Mouse (Mus musculus) limb, embryonic 14.5 days (tissue): Measurements from ENCODE around the gene Camsap1. TPM values are rescaled to one million over a fixed set of nuclear protein-coding genes. Genes with fewer than 3 reads are reported as not detected.

Experiments
- ATAC-seq: fragments of 200-750 bp; cut with Nextera tagmentation; 2 replicates; pipeline ENCODE4 v1.8.0; 2017; ENCODE audit warnings: low read depth, moderate number of reproducible peaks, moderate TSS enrichment; ENCODE audit not compliant: low FRiP score
- DNase-seq: peaks from one replicate; pipeline ENCODE4 v3.0.0-alpha.2; 2015; ENCODE audit warnings: low spot score
- H3K27ac ChIP-seq: fragments of 300-500 bp; sonication (generic); replicated peaks from 2 replicates; pipeline ENCODE4 v1.5.1; 2014; ENCODE audit warnings: low read depth, mild to moderate bottlenecking, low read length, moderate library complexity, mixed read lengths
- H3K27me3 ChIP-seq: fragments of 300-500 bp; sonication (generic); 2 replicates; pipeline ENCODE4 v1.6.1; 2014; ENCODE audit warnings: low read length, mixed read lengths; ENCODE audit not compliant: control insufficient read depth, insufficient read depth
- H3K36me3 ChIP-seq: fragments of 300-500 bp; sonication (generic); 2 replicates; pipeline ENCODE4 v1.6.1; 2014; ENCODE audit warnings: mild to moderate bottlenecking, low read length, moderate library complexity, mixed read lengths; ENCODE audit not compliant: control insufficient read depth, insufficient read depth
- H3K4me1 ChIP-seq: fragments of 300-500 bp; sonication (generic); 2 replicates; pipeline ENCODE4 v1.6.1; 2014; ENCODE audit warnings: antibody characterized with exemption, low read length, mixed read lengths; ENCODE audit not compliant: control insufficient read depth, insufficient read depth
- H3K4me2 ChIP-seq: fragments of 300-500 bp; sonication (generic); replicated peaks from 2 replicates; pipeline ENCODE4 v1.6.1; 2014; ENCODE audit warnings: low read depth, mild to moderate bottlenecking, low read length, moderate library complexity; ENCODE audit not compliant: severe bottlenecking
- H3K4me3 ChIP-seq: fragments of 300-500 bp; sonication (generic); replicated peaks from 2 replicates; pipeline ENCODE4 v1.5.1; 2014; ENCODE audit warnings: low read length
- H3K9ac ChIP-seq: fragments of 300-500 bp; sonication (generic); 2 replicates; pipeline ENCODE4 v1.6.1; 2014; ENCODE audit warnings: mild to moderate bottlenecking, low read depth, low read length, moderate library complexity; ENCODE audit not compliant: severe bottlenecking
- H3K9me3 ChIP-seq: fragments of 300-500 bp; sonication (generic); 2 replicates; pipeline ENCODE4 v1.6.1; 2016; ENCODE audit warnings: low read length; ENCODE audit not compliant: control insufficient read depth
- POLR2A ChIP-seq: fragments of 200-500 bp; IDR thresholded peaks from 2 replicates; pipeline ENCODE4 v1.8.0; 2012; ENCODE audit warnings: inconsistent platforms, mild to moderate bottlenecking, moderate library complexity, borderline replicate concordance; ENCODE audit not compliant: insufficient read depth, insufficient read length; ENCODE audit errors: extremely low read depth
- WGBS: fragments of 180-500 bp; shearing (Covaris S2); extraction: QIAGEN DNeasy Blood & Tissue Kit; methylation state at CpG from one replicate; pipeline ENCODE4 v1.1.7; 2014; 5-methylcytosine and 5-hydroxymethylcytosine counted together
- polyA plus RNA-seq, 2 experiments: library from polyadenylated mRNA; depleted of rRNA in 1 of 2; stranded (reverse) in 1 of 2; unstranded in 1 of 2; fragments of >200 nt; fragmentation: Nextera tagmentation in 1 of 2; extraction: Ambion mirVana in 1 of 2; gene quantifications; 2 replicates each; pipeline versions ENCODE4 v1.2.1 to v1.2.3; 2012 to 2014

Gene Camsap1
- polyA plus RNA-seq, 2 experiments: 16.7 to 24.2 TPM

DNA sequence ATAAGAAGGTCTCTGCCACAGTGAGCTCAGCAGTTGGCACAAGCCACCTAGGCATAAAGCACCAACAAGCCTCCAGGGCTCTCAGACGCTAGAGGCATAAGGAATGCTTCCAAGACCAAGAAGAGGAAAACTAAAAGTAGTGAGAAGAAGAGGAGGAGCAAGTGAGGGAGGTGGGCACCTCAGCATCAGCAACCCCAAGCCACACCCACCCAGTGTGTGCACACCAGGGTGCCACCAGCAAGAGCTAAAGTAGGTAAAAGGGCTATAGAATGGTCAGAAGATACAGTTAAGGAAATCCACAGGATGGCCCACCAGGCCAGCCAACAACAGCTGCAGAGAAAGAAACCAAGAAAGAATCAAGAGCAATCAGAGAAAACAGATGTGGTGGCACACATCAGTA is 28.3 kb upstream of the Camsap1 start:
- H3K36me3 ChIP-seq: peaks cover 96% of the 10 kb centered on the region
- WGBS: 58% methylated on average over 1 of the region's 1 CpGs

DNA sequence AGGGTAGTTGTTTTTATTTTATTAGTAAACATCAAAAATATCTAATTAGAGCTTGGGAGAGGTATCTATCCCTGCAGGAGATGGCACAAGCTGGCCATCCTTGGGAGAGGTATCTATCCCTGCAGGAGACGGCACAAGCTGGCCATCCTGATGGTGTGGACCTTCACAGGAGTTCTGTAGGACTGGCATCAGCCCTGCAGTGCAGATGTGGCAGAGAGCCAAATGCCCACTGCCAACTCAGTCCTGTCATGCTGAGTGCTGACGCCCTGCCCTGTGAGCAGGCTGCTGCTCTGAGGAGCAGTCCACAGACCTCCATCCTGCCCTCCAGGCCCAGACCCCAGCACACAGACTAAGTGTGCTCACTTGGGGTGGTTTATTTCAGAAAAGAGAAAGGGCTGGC is 18.9 kb upstream of the Camsap1 start:
- no peaks in the 10 kb centered on the region for H3K4me1 ChIP-seq
- TF ChIP-seq POLR2A: no peak
- H3K9me3 ChIP-seq: no peaks in the 10 kb centered on the region
- H3K4me3 ChIP-seq: no peak overlapping the region
- H3K36me3 ChIP-seq: peaks cover 83% of the 10 kb centered on the region
- no peaks in the 10 kb centered on the region for H3K27me3 ChIP-seq
- WGBS: 90% methylated on average over 2 of the region's 2 CpGs
- no peak for ATAC-seq
- H3K9ac ChIP-seq: no peak overlapping the region
- DNase-seq: no peak
- H3K4me2 ChIP-seq: no peak overlapping the region
- no peak overlapping the region for H3K27ac ChIP-seq

More for the DNA sequence above, 28.3 kb upstream of the Camsap1 start:
- ATAC-seq: no peak
- no peak for DNase-seq
- no peaks in the 10 kb centered on the region for H3K9me3 ChIP-seq
- H3K4me2 ChIP-seq: no peak overlapping the region
- no peak overlapping the region for H3K4me3 ChIP-seq
- no peak overlapping the region for H3K9ac ChIP-seq
- no peaks in the 10 kb centered on the region for H3K27me3 ChIP-seq
- H3K4me1 ChIP-seq: no peaks in the 10 kb centered on the region
- TF ChIP-seq POLR2A: no peak
- H3K27ac ChIP-seq: no peak overlapping the region

DNA sequence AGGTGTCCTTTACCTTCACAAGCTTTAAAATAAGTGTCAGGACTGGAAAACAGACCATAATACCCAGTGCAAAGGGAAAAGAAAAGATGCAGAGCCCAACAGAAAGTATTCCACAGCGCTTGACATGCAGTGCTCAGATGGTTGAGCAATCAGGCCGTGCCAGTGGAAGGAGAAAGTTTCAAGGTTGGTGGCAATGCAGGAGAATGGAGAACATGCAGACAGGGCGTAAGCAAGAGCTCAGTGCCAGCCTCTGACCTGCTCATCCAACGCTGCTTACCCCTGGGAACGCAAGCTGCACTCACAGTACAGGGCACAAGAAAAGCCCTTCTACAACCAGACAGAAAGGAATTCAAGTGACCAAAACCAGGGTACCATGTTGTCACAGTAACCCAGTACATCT is 18.1 kb upstream of the Camsap1 start:
- Histone ChIP-seq H3K4me1 (no peaks in the 10 kb centered on the region), H3K4me2 (no peak overlapping the region), H3K4me3 (no peak overlapping the region), H3K9ac (no peak overlapping the region), H3K27me3 (no peaks in the 10 kb centered on the region), H3K9me3 (no peaks in the 10 kb centered on the region), H3K36me3 (peaks cover 75% of the 10 kb centered on the region), H3K27ac (no peak overlapping the region)
- no peak for TF ChIP-seq POLR2A
- 97% methylated on average over 5 of the region's 5 CpGs for WGBS
- DNase-seq: no peak
- ATAC-seq: no peak

DNA sequence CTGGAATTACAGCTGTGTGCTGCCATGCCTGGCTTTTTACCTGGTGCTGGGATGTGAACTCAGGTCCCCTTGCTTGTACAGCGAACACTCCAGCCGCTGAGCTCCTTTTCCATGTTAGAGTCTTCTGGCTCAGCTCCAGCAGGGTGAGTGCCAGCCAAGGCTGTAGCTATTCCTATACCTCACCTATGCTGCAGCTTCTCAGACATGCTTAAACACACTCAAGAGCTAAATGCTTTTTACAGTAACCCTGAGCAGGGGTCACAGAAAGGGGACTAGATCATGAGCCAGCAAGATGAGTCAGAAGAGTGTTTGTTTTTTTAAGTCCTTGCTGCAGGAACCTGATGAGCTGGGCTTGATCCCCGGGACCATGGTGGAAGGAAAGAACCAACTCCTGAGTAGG is 14.6 kb upstream of the Camsap1 start:
- no peaks in the 10 kb centered on the region for H3K9me3 ChIP-seq
- no peaks in the 10 kb centered on the region for H3K27me3 ChIP-seq
- no peak overlapping the region for H3K9ac ChIP-seq
- no peak for TF ChIP-seq POLR2A
- DNase-seq: no peak
- WGBS: 86% methylated on average over 3 of the region's 3 CpGs
- H3K4me3 ChIP-seq: no peak overlapping the region
- H3K36me3 ChIP-seq: peaks cover 42% of the 10 kb centered on the region
- H3K27ac ChIP-seq: no peak overlapping the region
- no peak overlapping the region for H3K4me2 ChIP-seq
- ATAC-seq: no peak
- no peaks in the 10 kb centered on the region for H3K4me1 ChIP-seq

DNA sequence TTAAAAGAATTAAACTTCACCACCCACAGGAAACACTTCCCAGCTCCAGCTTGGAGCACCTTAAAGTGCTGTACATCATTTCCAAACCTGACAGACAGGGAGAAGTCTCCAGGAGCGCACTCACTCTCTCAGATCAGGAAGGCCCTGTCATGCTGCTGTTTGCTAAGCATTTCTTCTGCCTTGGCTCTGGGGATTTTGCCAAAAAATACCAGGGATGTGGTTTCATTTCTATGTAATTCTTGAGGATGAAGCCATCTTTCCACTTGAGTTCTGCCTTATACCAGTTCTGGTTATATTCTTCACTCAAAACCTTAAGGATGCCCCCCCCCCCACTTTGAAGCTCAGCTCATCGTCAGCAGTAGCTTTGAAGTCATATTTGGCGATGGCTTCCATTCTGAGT is 11.7 kb upstream of the Camsap1 start:
- Histone ChIP-seq H3K27me3 (no peaks in the 10 kb centered on the region), H3K9ac (no peak overlapping the region), H3K4me2 (no peak overlapping the region), H3K36me3 (peaks cover 25% of the 10 kb centered on the region), H3K4me3 (no peak overlapping the region), H3K27ac (no peak overlapping the region), H3K4me1 (no peaks in the 10 kb centered on the region), H3K9me3 (no peaks in the 10 kb centered on the region)
- ATAC-seq (no peak), DNase-seq (no peak)
- WGBS: 82% methylated on average over 3 of the region's 3 CpGs
- no peak for TF ChIP-seq POLR2A

DNA sequence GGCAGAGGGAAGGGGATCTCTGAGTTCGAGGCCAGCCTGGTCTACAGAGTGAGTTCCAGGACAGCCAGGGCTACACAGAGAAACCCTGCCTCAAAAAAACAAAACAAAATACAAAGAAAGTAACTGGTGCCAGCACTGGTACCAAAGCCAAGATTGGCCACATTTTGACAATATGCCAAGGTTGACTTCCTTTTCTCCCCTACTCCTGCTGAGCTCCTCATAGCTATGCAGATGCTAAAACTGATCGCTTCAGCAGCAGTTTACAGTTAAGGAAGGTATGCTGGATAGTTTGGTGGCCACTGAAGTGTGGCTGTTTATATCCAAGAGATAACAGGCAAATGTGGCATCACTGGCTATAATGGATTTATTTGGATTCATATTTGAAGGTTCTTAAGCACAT is 9.2 kb upstream of the Camsap1 start:
- Histone ChIP-seq H3K4me2 (no peak overlapping the region), H3K9me3 (no peaks in the 10 kb centered on the region), H3K27ac (no peak overlapping the region), H3K4me1 (no peaks in the 10 kb centered on the region), H3K27me3 (no peaks in the 10 kb centered on the region), H3K4me3 (no peak overlapping the region), H3K36me3 (peaks cover 3% of the 10 kb centered on the region; the same call in 1 of the 2 replicates), H3K9ac (no peak overlapping the region)
- 58% methylated on average over 2 of the region's 2 CpGs for WGBS
- no peak for DNase-seq
- ATAC-seq: no peak
- TF ChIP-seq POLR2A: no peak
